Mouse (Mus musculus) ovary, postnatal 36 days (tissue): ENCODE results near the gene Gng2.
A peak's percentile ranks its signal among the peaks of the same experiment; 100 is the strongest.

Source experiments
- DNase-seq: peaks from one replicate; pipeline ENCODE4 v3.0.0; 2022; ENCODE audit warnings: low spot score, mixed read lengths

Gng2 gene

GRCm38 (mm10) chr14:19977271-19978024, at the start of gene Gng2:
Gene Gng2, minus strand, starts transcription at chr14:19977627.
- no peak for DNase-seq

GRCm38 (mm10) chr14:20024888-20025719, 47.7 kb upstream of the Gng2 start:
- no peak for DNase-seq

GRCm38 (mm10) chr14:20023939-20024338, 46.5 kb upstream of the Gng2 start:
- no peak for DNase-seq

GRCm38 (mm10) chr14:20019486-20019885, 42.1 kb upstream of the Gng2 start:
- DNase-seq = no peak

GRCm38 (mm10) chr14:20012506-20013275, 35.3 kb upstream of the Gng2 start:
- DNase-seq = no peak

GRCm38 (mm10) chr14:20007446-20007845, 30.0 kb upstream of the Gng2 start:
- DNase-seq = no peak

GRCm38 (mm10) chr14:20004777-20005289, 27.4 kb upstream of the Gng2 start:
- DNase-seq = no peak

GRCm38 (mm10) chr14:19996853-19997252, 19.4 kb upstream of the Gng2 start:
- no peak for DNase-seq

GRCm38 (mm10) chr14:19995943-19996342, 18.5 kb upstream of the Gng2 start:
- DNase-seq = no peak

GRCm38 (mm10) chr14:19994068-19994467, 16.6 kb upstream of the Gng2 start:
- no peak for DNase-seq

GRCm38 (mm10) chr14:19993570-19993883, 16.1 kb upstream of the Gng2 start:
- DNase-seq = no peak

GRCm38 (mm10) chr14:19992873-19993569, 15.6 kb upstream of the Gng2 start:
- no peak for DNase-seq

- no peak for DNase-seq
Observed at GRCm38 (mm10) chr14:19991861-19992260, 14.4 kb upstream of the Gng2 start.

- DNase-seq = no peak
Observed at GRCm38 (mm10) chr14:19990436-19990993, 13.1 kb upstream of the Gng2 start.

- no peak for DNase-seq
Observed at GRCm38 (mm10) chr14:19988410-19988809, 11.0 kb upstream of the Gng2 start.

- DNase-seq = no peak
Observed at GRCm38 (mm10) chr14:19987358-19987834, 10.0 kb upstream of the Gng2 start.

- peak; percentile 30 for DNase-seq
Observed at GRCm38 (mm10) chr14:19986614-19987357, 9.4 kb upstream of the Gng2 start.

- no peak for DNase-seq
Observed at GRCm38 (mm10) chr14:19985912-19986613, 8.6 kb upstream of the Gng2 start.

- DNase-seq = peak; percentile 16
Observed at GRCm38 (mm10) chr14:19985107-19985911, 7.9 kb upstream of the Gng2 start.
